Mouse (Mus musculus): ENCODE data around the gene Calm4. TPM values are rescaled to one million over a fixed set of nuclear protein-coding genes. Genes with fewer than 3 reads are reported as not detected.

Gene Calm4
- polyA plus RNA-seq, 1 experiment from 2014 or later, result not detected

DNA sequence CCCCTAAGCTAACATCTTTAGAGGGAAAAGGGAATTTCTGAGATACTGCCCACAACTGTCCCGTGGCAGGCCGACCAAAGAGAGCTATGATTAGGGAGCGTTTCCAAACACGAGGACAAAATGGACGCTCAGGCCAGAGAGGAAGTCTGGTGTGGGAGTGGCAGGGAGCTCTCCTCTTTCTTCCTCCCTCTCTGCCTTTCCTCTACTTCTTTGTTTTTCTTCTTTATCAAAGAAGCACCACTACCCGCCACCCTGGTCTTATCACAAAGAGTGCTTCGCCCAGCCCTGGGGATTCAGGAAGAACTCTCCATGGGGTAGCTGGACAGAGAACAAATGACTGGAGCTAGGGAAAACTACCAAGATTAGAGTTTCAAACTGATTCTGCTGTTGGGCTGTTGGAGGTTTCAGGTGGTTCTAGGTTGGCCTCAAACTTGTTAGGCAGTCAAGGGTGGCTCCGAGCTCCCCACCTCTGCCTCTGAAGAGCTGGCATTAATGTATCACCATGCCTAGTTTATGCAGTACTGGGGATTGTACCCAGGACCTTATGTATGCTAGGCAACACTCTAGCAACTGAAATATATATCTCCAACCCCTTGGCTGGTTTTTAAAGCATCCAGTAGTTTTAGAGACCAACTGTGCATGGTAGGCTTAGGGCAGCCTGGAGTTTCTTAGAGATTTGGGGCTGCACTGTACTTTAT lies 28.9 kb downstream of the Calm4 start:
- Histone ChIP-seq H3K36me3 (replicated peaks; ENCODE audit: insufficient read depth, low read length) (no peaks in the 10 kb centered on the region), H3K9me3 (ENCODE audit: low read length) (no peaks in the 10 kb centered on the region), H3K27me3 (ENCODE audit: insufficient read depth, low read length) (no peaks in the 10 kb centered on the region), H3K4me3 (ENCODE audit: low read depth, low read length) (0 out of 2 replicates have a peak overlapping the region, but pooled peaks have one; percentile 6), H3K4me1 (ENCODE audit: insufficient read depth) (peaks cover 56% of the 10 kb centered on the region), H3K9ac (replicated peaks) (peak overlapping the region; percentile 44; the same call in 1 of the 2 replicates), H3K27ac (ENCODE audit: low read depth) (peak overlapping the region; percentile 93), H3K4me2 (ENCODE audit: low read depth, low read length) (peak overlapping the region; percentile 60)
- ATAC-seq, result peak; percentile 35
- WGBS (ENCODE audit: insufficient replicate concordance), result 48% methylated on average over 8 of the region's 8 CpGs
- DNase-seq, result no peak
- peak; percentile 72; the same call in 1 of the 2 replicates for TF ChIP-seq EP300 (IDR thresholded peaks at IDR 0.05; ENCODE audit: low read depth)
- TF ChIP-seq CTCF (IDR thresholded peaks at IDR 0.05; ENCODE audit: low read depth), result no peak

DNA sequence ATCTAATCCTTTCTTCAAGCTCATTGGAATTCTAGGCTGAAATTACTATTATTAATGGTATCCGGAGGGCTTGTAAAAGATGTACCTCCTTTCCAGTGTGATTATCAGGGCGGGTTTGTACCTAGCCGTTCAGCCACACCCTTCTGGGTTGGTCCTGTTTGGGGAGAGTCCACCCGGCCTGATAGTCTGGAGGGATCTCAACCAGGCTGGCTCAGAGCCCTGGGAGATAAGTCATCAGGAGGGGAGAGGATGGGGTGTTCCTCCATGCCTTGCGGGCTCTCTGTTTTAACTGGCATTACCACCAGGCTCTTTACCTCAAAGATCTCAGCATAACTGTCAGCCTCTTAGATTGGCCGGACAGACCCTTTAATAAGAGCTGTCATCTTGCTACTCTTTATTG lies 29.6 kb downstream of the Calm4 start:
- TF ChIP-seq CTCF (IDR thresholded peaks at IDR 0.05; ENCODE audit: low read depth) (no peak), EP300 (IDR thresholded peaks at IDR 0.05; ENCODE audit: low read depth) (peak; percentile 70; the same call in 1 of the 2 replicates)
- DNase-seq, result peak; percentile 64
- H3K4me1 ChIP-seq (ENCODE audit: insufficient read depth), result peaks cover 52% of the 10 kb centered on the region
- WGBS (ENCODE audit: insufficient replicate concordance), result 53% methylated on average over 6 of the region's 6 CpGs
- H3K9ac ChIP-seq (replicated peaks), result no peak overlapping the region
- peak overlapping the region; percentile 93 for H3K27ac ChIP-seq (ENCODE audit: low read depth)
- ATAC-seq, result peak; percentile 87
- H3K27me3 ChIP-seq (ENCODE audit: insufficient read depth, low read length), result no peaks in the 10 kb centered on the region
- H3K4me3 ChIP-seq (ENCODE audit: low read depth, low read length), result 0 out of 2 replicates have a peak overlapping the region, but pooled peaks have one; percentile 6
- no peaks in the 10 kb centered on the region for H3K9me3 ChIP-seq (ENCODE audit: low read length)
- no peaks in the 10 kb centered on the region for H3K36me3 ChIP-seq (replicated peaks; ENCODE audit: insufficient read depth, low read length)
- H3K4me2 ChIP-seq (ENCODE audit: low read depth, low read length), result peak overlapping the region; percentile 60

DNA sequence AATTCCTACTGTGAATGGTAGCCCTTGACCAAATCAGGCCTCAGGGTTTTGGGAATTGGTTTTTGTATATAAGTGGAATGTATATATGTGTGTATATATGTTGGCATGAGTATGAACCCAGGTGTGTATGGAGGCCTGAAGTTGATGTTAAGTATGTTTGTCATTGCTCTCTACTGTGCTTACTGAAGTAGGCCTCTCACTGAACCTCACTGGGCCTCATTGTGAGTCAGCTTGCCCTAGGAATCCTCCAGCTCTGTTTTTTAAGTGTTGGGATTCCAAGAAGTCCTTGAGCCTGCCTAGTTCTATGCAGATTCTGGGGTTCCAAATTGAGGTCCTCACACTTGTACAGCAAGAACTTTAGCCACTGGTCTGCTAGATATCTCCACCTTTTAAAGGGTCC lies 32.3 kb downstream of the Calm4 start:
- H3K4me2 ChIP-seq (ENCODE audit: low read depth, low read length), result no peak overlapping the region
- no peak overlapping the region for H3K9ac ChIP-seq (replicated peaks)
- H3K27ac ChIP-seq (ENCODE audit: low read depth), result no peak overlapping the region
- no peaks in the 10 kb centered on the region for H3K36me3 ChIP-seq (replicated peaks; ENCODE audit: insufficient read depth, low read length)
- ATAC-seq (no peak), DNase-seq (no peak)
- TF ChIP-seq EP300 (IDR thresholded peaks at IDR 0.05; ENCODE audit: low read depth) (no peak), CTCF (IDR thresholded peaks at IDR 0.05; ENCODE audit: low read depth) (no peak)
- H3K9me3 ChIP-seq (ENCODE audit: low read length), result no peaks in the 10 kb centered on the region
- H3K27me3 ChIP-seq (ENCODE audit: insufficient read depth, low read length), result no peaks in the 10 kb centered on the region
- H3K4me3 ChIP-seq (ENCODE audit: low read depth, low read length), result no peak overlapping the region
- peaks cover 36% of the 10 kb centered on the region for H3K4me1 ChIP-seq (ENCODE audit: insufficient read depth)

DNA sequence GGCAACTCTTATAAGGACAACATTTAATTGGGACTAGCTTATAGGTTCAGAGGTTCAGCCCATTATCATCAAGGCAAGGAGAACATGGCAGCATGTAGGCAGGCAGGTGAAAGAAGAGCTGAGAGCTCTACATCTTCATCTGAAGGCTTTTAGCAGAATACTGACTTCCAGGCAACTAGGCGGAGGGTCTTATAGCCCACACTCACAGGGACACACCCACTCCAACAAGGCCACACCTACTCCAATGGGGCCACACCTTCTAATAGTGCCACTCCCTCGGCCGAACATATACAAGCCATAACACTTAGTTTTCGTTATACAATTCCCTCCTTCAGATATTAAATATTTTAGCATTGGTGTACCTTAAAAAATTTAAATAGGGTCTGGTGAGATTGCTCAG lies 35.3 kb downstream of the Calm4 start:
- Histone ChIP-seq H3K4me2 (ENCODE audit: low read depth, low read length) (no peak overlapping the region), H3K9ac (replicated peaks) (no peak overlapping the region), H3K27me3 (ENCODE audit: insufficient read depth, low read length) (no peaks in the 10 kb centered on the region), H3K9me3 (ENCODE audit: low read length) (no peaks in the 10 kb centered on the region), H3K4me1 (ENCODE audit: insufficient read depth) (peaks cover 11% of the 10 kb centered on the region), H3K4me3 (ENCODE audit: low read depth, low read length) (no peak overlapping the region), H3K36me3 (replicated peaks; ENCODE audit: insufficient read depth, low read length) (no peaks in the 10 kb centered on the region), H3K27ac (ENCODE audit: low read depth) (no peak overlapping the region)
- ATAC-seq (no peak), DNase-seq (no peak)
- TF ChIP-seq EP300 (IDR thresholded peaks at IDR 0.05; ENCODE audit: low read depth) (no peak), CTCF (IDR thresholded peaks at IDR 0.05; ENCODE audit: low read depth) (no peak)
- 88% methylated on average over 4 of the region's 4 CpGs for WGBS (ENCODE audit: insufficient replicate concordance)

DNA sequence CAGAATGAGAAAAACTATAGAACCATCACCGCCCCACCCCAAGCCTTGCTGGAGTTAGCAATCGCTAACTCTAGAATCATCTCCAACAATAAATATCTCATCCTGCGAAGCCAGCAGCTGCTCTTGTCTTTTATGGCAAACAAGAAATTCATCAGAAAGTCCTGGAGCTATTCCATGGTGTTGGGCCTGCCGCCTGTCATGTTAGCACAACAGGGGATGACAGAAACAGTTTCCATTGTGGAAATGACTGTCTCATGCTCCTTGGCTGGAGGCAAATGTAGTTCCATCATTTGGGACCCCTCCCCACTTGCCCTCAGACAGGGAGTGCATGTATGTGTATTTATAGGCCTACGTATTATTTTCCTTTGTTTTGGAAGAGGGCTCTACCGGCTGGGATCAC lies 38.9 kb downstream of the Calm4 start:
- Histone ChIP-seq H3K4me2 (ENCODE audit: low read depth, low read length) (no peak overlapping the region), H3K4me3 (ENCODE audit: low read depth, low read length) (no peak overlapping the region), H3K36me3 (replicated peaks; ENCODE audit: insufficient read depth, low read length) (peaks cover 3% of the 10 kb centered on the region; the same call in 1 of the 2 replicates), H3K27me3 (ENCODE audit: insufficient read depth, low read length) (no peaks in the 10 kb centered on the region), H3K27ac (ENCODE audit: low read depth) (no peak overlapping the region), H3K9me3 (ENCODE audit: low read length) (no peaks in the 10 kb centered on the region), H3K9ac (replicated peaks) (no peak overlapping the region), H3K4me1 (ENCODE audit: insufficient read depth) (no peaks in the 10 kb centered on the region; the same call in 1 of the 2 replicates)
- no peak for TF ChIP-seq EP300 (IDR thresholded peaks at IDR 0.05; ENCODE audit: low read depth)
- no peak for TF ChIP-seq CTCF (IDR thresholded peaks at IDR 0.05; ENCODE audit: low read depth)
- DNase-seq (no peak), ATAC-seq (no peak)
- WGBS (ENCODE audit: insufficient replicate concordance), result 83% methylated on average over 6 of the region's 6 CpGs

DNA sequence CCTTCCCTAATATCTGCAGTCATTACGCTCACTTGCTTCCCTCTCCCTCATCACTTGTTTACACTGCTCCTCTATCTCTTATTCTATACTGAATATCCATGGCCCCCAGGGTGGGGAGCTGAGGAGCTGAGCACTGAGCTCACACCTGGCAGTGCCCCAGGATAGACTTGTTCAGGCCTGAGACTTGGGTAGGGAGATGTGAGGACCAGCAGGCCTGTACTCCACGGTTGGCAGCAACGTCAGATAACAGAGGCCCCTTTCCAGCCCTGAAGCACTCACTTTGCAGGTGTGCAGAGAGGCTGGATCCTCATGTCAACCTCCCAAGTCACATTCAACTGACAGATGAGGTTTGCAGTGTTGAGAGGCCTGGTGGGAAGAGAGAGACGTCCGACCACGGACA lies 39.6 kb downstream of the Calm4 start:
- no peaks in the 10 kb centered on the region for H3K27me3 ChIP-seq (ENCODE audit: insufficient read depth, low read length)
- DNase-seq, result no peak
- no peak overlapping the region for H3K4me3 ChIP-seq (ENCODE audit: low read depth, low read length)
- H3K9ac ChIP-seq (replicated peaks), result no peak overlapping the region
- no peaks in the 10 kb centered on the region; the same call in 1 of the 2 replicates for H3K4me1 ChIP-seq (ENCODE audit: insufficient read depth)
- H3K27ac ChIP-seq (ENCODE audit: low read depth), result no peak overlapping the region
- 66% methylated on average over 6 of the region's 6 CpGs for WGBS (ENCODE audit: insufficient replicate concordance)
- peaks cover 10% of the 10 kb centered on the region for H3K36me3 ChIP-seq (replicated peaks; ENCODE audit: insufficient read depth, low read length)
- no peak for TF ChIP-seq CTCF (IDR thresholded peaks at IDR 0.05; ENCODE audit: low read depth)
- TF ChIP-seq EP300 (IDR thresholded peaks at IDR 0.05; ENCODE audit: low read depth), result no peak
- ATAC-seq, result no peak
- no peaks in the 10 kb centered on the region for H3K9me3 ChIP-seq (ENCODE audit: low read length)
- H3K4me2 ChIP-seq (ENCODE audit: low read depth, low read length), result no peak overlapping the region
